Mouse (Mus musculus): ENCODE measurements around the gene Pmel. TPM values are rescaled to one million over a fixed set of nuclear protein-coding genes. Genes with fewer than 3 reads are reported as not detected.

Gene Pmel
- total and polyA plus RNA-seq, 3 experiments: 5.3 to 9.4 (median 7.1) TPM

- peaks cover 6 to 17% of the 10 kb centered on the region in 2 experiments for H3K36me3 ChIP-seq (replicated peaks in 1 of 2; ENCODE audit: control insufficient read depth in 1 of 2, insufficient read depth in 1 of 2, low read length in 1 of 2)
- peaks cover 3% of the 10 kb centered on the region for H3K27me3 ChIP-seq (replicated peaks)
- peak within 1 kb of the TSS; percentile 51 for H3K9ac ChIP-seq (ENCODE audit: insufficient read depth, low read depth)
- dilution Hi-C loops (cut with MboI; ENCODE audit: extremely low pct_ligation_motif_present, extremely low pct_unique_long_range_greater_than_20kb, low sequenced_read_pairs) (no loop called here), in situ Hi-C loops (cut with MboI; ENCODE audit: low pct_ligation_motif_present, low pct_unique_long_range_greater_than_20kb, low sequenced_read_pairs) (loop anchor here (5.0 kb wide), 1 partner anchor 47 kb away; the partner anchor contains the start of gene Rps26)
- 0 out of 2 replicates have a peak, but pooled peaks have one; percentile 54 for TF ChIP-seq KAT2A (IDR thresholded peaks at IDR 0.05; ENCODE audit: insufficient replicate concordance, low read length)
- 0 out of 2 replicates have a peak, but pooled peaks have one; percentile 33 for TF ChIP-seq POLR2A (IDR thresholded peaks at IDR 0.05; ENCODE audit: low read depth, low read length)
- peak; percentile 31; the same call in 1 of the 2 replicates for TF ChIP-seq SIN3A (IDR thresholded peaks at IDR 0.05; ENCODE audit: low read length)
- TF ChIP-seq MXI1 (IDR thresholded peaks at IDR 0.05; ENCODE audit: low read depth, low read length): peak; percentile 54
- TF ChIP-seq IRF4 (IDR thresholded peaks at IDR 0.05; ENCODE audit: low read depth, low read length): no peak; the same call in 1 of the 2 replicates
- 0 out of 2 replicates have a peak, but pooled peaks have one; percentile 4 for TF ChIP-seq MEF2A (IDR thresholded peaks at IDR 0.05; ENCODE audit: borderline replicate concordance, low read depth, low read length)
- TF ChIP-seq HCFC1 (IDR thresholded peaks at IDR 0.05; ENCODE audit: low read depth, low read length): peak; percentile 29; the same call in 1 of the 2 replicates
- TF ChIP-seq MYC (IDR thresholded peaks at IDR 0.05; ENCODE audit: low read depth, low read length): no peak
- TF ChIP-seq NELFE (IDR thresholded peaks at IDR 0.05; ENCODE audit: low read depth, low read length): no peak
- TF ChIP-seq CHD1 (IDR thresholded peaks at IDR 0.05; ENCODE audit: low read depth, low read length): 0 out of 2 replicates have a peak, but pooled peaks have one; percentile 38
- no peak for TF ChIP-seq ZMIZ1 (IDR thresholded peaks at IDR 0.05; ENCODE audit: low read depth, low read length)
- TF ChIP-seq JUN (IDR thresholded peaks at IDR 0.05; ENCODE audit: insufficient read depth, low read depth, low read length): no peak
- TF ChIP-seq MAFK (IDR thresholded peaks at IDR 0.05; ENCODE audit: insufficient replicate concordance, low read length): no peak
- TF ChIP-seq PAX5 (IDR thresholded peaks at IDR 0.05; ENCODE audit: low read length): no peak
- TF ChIP-seq E2F4 (IDR thresholded peaks at IDR 0.05; ENCODE audit: insufficient replicate concordance, low read depth, low read length): no peak
- TF ChIP-seq CHD2 (IDR thresholded peaks at IDR 0.05; ENCODE audit: low read length): no peak
- 0 out of 2 replicates have a peak, but pooled peaks have one; percentile 36 for TF ChIP-seq MAX (IDR thresholded peaks at IDR 0.05; ENCODE audit: low read length)
- no peak for TF ChIP-seq ZC3H11A (IDR thresholded peaks at IDR 0.05; ENCODE audit: low read depth, low read length)
- TF ChIP-seq ELF1 (IDR thresholded peaks at IDR 0.05; ENCODE audit: low read depth, low read length): 0 out of 2 replicates have a peak, but pooled peaks have one; percentile 34
- no peak; the same call in 1 of the 2 replicates for TF ChIP-seq EP300 (IDR thresholded peaks at IDR 0.05; ENCODE audit: low read length)
- TF ChIP-seq RAD21 (IDR thresholded peaks at IDR 0.05; ENCODE audit: low read depth, low read length): no peak
- peak; percentile 18; the same call in 1 of the 2 replicates for TF ChIP-seq SMC3 (IDR thresholded peaks at IDR 0.05; ENCODE audit: low read depth, low read length)
- TF ChIP-seq ZKSCAN1 (IDR thresholded peaks at IDR 0.05; ENCODE audit: borderline replicate concordance, low read depth, low read length): no peak
- TF ChIP-seq GABPA (IDR thresholded peaks at IDR 0.05; ENCODE audit: insufficient replicate concordance, low read depth, low read length): no peak
- no peak for TF ChIP-seq TBP (conservative IDR thresholded peaks at IDR 0.05; ENCODE audit: low read depth, low read length)
- TF ChIP-seq BHLHE40 (IDR thresholded peaks at IDR 0.05; ENCODE audit: low read depth, low read length): peak; percentile 36
- TF ChIP-seq CTCF (conservative IDR thresholded peaks at IDR 0.05 in 1 of 2, IDR thresholded peaks at IDR 0.05 in 1 of 2; ENCODE audit: low read depth in 2 of 2, low read length in 2 of 2): no peak
- no peak for TF ChIP-seq POLR2AphosphoS2 (IDR thresholded peaks at IDR 0.05; ENCODE audit: low read depth, low read length)
- peak; percentile 40; the same call in 1 of the 2 replicates for TF ChIP-seq MAZ (IDR thresholded peaks at IDR 0.05; ENCODE audit: low read depth, low read length)
- TF ChIP-seq ZNF384 (IDR thresholded peaks at IDR 0.05; ENCODE audit: low read depth, low read length): no peak
- TF ChIP-seq USF2 (conservative IDR thresholded peaks at IDR 0.05; ENCODE audit: low read depth, low read length): no peak
- TF ChIP-seq RCOR1 (conservative IDR thresholded peaks at IDR 0.05; ENCODE audit: low read depth, low read length): no peak
- no peak for TF ChIP-seq ETS1 (conservative IDR thresholded peaks at IDR 0.05; ENCODE audit: low read depth, low read length)
- 0 out of 2 replicates have a peak, but pooled peaks have one; percentile 14 for TF ChIP-seq NRF1 (IDR thresholded peaks at IDR 0.05; ENCODE audit: low read depth, low read length)
- TF ChIP-seq UBTF (IDR thresholded peaks at IDR 0.05; ENCODE audit: low read depth, low read length): no peak
- no peak for TF ChIP-seq USF1 (IDR thresholded peaks at IDR 0.05; ENCODE audit: low read depth, low read length)
- TF ChIP-seq JUND (conservative IDR thresholded peaks at IDR 0.05; ENCODE audit: low read depth, low read length): no peak
- TF ChIP-seq TCF12 (IDR thresholded peaks at IDR 0.05; ENCODE audit: low read depth, low read length): peak; percentile 44
- H3K4me2 ChIP-seq (ENCODE audit: insufficient read depth, low read depth, poor library complexity, severe bottlenecking): peak within 1 kb of the TSS; percentile 89
- H3K4me1 ChIP-seq (ENCODE audit: control insufficient read depth in 1 of 2, insufficient read depth in 2 of 2): peaks cover 16 to 40% of the 10 kb centered on the region in 2 experiments
- H3K9me3 ChIP-seq (replicated peaks; ENCODE audit: low read length): no peaks in the 10 kb centered on the region
- H3K27ac ChIP-seq (ENCODE audit: insufficient read depth, low read depth): peak within 1 kb of the TSS; percentile 63; the same call in 1 of the 2 replicates
- no peaks in the 10 kb centered on the region for H3K79me2 ChIP-seq (replicated peaks; ENCODE audit: control insufficient read depth, extremely low read depth, insufficient read depth, poor library complexity, severe bottlenecking)
- H3K4me3 ChIP-seq (replicated peaks in 1 of 3; ENCODE audit: low read depth in 2 of 3, low read length in 2 of 3, poor library complexity in 1 of 3): peak within 1 kb of the TSS; percentile 58 to 77 (median 71)
- DNase-seq (ENCODE audit: extremely low read depth): peak; percentile 86
These were observed 30.1 kb upstream of the Pmel start, which contains the start of gene Suox for GRCm38 (mm10) chr10:128673763-128674468. Gene Suox, minus strand, starts transcription at chr10:128674073.
